Mouse (Mus musculus) brain, adult 2 months (tissue): Measurements from ENCODE around the gene Ppcs.

Source experiments
- DNase-seq: peaks from one replicate; pipeline ENCODE4 v3.0.0; 2011; ENCODE audit warnings: low read depth, low spot score

Ppcs gene

DNA sequence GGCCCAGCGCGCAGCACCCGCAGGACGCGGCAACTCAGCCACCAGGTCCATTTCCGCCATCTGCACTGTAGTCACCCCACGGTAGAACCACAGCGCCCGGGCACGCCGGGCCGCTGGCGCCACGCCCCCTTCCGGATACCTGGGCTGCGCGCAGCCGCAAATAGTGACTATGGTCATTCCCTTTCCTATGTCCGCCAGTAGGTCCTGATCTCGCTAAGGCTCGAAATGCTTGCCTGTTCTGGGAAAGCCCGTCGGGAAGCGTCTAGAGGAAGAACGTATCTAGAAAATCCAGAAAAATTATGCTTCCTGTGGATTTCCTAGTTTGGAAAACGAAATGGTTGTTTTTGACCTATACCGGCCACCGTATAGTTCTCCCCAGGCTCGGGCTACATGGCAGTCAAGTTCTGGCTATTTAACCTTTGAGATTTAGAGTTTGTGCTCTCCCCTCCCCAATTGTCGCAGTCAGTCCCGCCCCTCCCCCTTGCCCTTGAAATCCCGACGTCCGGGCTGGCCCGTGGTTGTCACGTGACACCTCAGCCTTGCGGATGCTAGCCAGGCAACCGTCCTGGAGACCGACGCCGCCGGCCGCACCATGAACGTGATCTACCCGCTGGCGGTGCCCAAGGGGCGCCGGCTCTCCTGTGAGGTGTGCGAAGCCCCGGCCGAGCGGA, at the start of gene Ppcs, which contains the start of gene Zmynd12:
TSS of gene Ppcs (minus strand) at position 127 of the 671 bp plus-strand sequence.
TSS of gene Zmynd12 (plus strand) at position 521 of the 671 bp plus-strand sequence.
- peak; percentile 95 for DNase-seq

DNA sequence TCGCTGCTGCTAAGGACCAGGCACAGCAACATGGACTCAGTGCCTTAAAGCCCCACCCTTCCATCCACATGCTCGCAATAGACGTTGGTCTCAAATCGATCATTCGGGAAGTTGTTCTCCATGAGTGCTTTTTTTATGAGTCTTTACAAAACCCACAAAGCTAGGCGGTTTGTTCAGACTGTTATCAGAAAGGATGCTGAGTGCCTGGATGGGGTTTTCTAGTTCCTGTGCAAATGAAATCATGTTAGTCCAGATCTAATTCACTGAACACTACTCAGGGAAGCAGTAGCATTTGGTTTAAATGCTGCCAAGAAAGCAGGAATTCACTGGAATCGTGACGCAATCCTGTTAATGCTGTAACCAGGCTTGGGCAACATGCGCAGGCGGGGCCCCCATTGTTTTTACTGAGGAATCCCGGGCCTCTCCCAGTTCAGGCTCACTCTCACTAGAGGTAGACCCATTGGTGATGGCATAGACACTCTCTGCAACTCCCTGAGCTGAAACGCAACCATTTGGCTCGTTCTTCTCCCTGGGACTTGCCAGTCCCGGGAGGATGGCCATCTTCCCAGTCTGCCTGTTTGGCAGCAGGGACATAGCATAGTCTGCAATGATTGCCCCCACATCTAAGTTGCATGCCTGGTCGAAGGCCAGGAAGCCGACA, 45.6 kb upstream of the Ppcs start:
- peak; percentile 83 for DNase-seq

DNA sequence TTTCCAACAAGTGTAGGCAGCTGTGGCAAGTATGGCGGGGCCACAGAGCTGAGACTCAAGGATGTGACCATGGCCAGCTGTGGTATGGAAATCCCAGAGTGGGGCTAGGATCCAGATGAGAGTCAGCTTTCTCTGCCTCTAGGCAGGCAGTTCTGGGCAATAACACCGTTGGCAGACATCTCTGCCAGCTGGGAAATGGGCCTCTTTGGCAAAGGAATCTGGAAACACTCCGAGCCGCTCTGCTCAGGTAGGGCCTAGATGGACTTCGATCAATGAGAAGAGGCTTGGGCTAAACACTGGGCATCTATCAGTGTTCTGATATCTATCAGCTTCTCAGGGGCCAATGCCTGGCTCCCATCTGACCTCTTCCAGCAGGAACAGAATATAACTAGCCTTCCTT, 43.6 kb upstream of the Ppcs start:
- no peak for DNase-seq

DNA sequence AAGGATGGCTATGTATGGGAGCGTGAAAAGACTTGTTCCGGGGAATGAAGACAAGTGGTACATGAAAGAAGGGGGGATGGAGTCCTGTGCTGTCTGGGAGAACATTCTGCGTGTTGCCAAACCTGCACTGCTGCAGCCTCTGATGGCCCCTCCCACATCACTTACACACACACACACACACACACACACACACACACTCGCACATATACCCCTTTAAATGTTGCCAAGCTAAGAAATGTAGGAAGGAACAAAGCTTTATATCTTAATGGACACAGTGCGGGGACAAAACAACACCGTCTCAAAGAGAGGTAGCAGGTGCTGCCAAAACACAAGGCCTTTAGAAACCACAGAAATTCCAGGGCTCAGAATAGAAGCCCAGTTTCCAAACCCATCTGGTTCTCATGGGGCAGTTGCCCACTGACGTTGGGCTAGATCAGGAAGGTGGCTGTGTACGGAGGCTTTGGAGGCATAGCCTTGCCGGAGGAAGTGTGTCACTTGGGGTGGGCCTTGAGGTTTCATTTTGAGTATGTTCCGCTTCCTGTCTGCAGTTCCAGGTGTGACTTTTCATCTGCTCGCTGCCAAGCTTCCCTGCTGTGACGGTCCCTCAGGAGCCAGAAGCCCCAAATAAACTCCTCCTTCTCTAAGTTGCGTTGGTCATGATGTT, 41.7 kb upstream of the Ppcs start:
- peak; percentile 26 for DNase-seq

DNA sequence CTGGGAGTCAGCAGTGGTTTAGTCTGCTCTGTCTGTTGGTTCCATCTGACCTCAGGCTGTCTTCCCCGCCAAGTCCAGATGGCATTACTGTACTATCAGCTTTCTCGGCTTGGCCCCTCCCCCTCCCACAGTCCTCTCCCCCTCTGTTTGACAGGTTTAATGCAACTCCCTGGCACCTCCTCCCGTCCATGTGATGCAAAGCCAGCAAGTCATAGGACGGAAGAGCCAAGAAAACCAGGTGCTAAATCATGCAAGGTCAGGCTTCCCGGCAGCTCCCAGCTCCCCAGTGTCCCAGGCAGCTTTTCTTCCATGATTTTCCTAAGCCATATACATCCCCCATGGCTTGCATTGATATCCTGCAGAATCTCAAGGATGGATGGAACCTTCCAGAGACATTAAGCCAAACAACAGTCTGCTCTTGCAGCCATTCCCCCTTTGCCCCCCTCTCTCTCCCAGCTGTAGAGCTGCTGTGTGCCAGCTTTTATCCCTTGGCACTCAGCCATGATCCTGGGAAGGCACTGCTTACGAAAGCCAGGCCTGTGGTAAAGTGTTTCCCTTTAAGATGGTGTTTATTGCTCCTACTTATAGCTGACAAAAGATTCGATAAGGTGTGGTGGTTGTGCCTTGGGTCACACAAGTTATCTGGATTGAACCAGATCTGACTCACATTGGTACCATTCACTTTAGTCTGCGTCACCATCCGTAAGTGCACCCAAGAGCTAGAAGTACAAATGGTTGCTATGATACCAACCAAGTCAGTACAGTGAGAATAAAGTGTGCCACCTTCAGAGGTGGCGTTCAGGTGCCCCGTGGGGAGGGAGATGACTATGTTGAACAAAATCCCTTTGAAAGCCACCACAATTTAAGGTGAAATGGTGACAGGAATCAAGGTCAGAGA, 40.9 kb upstream of the Ppcs start:
- peak; percentile 94 for DNase-seq

DNA sequence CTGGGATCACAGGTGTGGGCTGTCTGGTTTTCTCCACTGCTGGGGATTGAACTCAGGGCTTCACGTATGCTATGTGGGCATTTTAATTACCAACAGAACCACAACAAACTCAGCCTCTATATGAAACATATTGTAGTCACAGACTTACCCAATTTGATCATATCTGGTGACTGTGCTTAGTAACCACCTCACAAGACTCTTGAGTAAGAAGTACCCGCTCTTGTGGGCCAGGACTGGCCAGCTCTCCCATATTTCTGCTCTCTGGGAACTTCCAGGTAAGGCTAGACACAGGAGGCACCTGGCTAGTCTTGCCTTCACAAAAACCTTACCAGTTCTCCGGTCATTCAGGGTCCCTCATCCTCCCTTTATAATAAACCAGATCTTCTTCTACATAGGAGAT, 40.2 kb upstream of the Ppcs start:
- no peak for DNase-seq

DNA sequence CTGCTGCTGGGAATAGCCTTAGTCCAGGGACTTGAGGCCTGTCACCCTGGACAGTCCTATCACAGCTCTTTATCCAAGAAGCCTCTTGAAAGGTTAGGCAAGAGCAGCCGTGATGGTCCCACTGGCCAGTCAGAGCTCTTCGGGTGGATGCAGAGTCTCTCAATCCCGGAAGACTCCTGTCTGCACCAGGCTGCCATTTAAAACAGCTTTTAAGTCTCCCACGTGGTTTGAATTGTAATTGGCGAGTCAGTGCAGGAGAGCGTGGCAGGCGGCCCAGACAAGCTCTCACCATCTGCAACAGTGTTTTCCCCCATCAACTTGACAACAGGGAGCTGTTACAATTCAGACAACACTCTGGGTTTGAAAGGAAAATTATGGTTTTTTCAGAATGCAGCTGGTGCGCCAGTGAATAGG, 38.5 kb upstream of the Ppcs start:
- DNase-seq: peak; percentile 97

DNA sequence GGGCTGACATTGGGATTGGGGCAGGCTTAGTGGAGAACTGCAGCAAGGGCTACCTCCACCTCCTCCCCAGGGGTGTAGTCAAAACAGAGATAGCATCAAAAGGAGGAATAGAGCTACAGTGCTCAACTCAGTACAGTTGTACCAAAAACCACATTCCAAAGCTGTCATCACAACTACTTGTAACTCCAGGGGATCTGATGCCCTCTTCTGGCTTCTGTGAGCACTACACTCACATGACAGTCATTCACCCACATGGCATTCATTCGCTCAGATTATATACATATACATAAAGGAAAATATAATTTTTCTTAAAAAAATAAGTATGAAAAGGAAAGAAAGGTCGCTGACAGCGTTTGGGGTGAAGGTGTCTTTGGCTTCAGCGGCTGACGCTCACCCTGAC, 38.1 kb upstream of the Ppcs start:
- DNase-seq: peak; percentile 69

DNA sequence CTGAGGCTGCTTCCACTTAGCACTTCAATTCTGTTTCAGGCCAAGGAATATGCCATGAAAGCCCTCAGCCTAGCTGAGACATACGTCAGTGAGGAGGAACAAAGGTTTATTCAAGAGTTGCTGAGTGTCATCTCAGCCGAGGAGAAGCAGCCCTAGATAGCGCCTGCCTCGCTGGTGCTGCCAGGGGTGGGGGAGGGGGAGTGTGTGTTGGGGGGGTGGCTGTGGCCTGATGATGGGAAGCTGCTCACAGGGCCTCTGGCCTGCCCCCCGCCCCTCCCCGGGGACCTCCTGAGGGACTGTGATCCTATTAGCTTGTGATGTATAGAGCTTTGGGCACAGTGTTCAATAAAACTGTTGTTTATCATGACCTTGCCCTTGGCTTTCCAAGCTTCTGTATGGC, 31.3 kb upstream of the Ppcs start:
- DNase-seq: peak; percentile 28

DNA sequence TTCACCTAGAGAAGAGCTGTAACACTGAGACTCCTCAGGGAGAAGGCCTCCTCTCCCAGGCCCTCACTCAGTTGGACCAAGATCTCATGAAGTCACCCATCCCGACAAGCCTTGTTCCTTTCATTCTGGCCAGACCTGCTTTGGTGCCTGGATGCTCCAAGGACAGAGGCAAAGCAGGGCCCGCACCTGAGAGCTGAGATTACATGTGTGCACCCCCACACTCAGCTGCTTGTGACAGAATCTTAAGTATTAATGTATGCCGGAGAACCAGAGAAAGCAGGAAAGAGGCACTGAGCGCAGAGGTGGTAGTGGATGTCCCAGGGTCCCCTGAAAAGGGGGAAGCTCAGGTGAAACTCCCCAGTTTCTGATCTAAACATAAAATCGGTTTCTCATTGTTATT, 30.9 kb upstream of the Ppcs start:
- DNase-seq: no peak

DNA sequence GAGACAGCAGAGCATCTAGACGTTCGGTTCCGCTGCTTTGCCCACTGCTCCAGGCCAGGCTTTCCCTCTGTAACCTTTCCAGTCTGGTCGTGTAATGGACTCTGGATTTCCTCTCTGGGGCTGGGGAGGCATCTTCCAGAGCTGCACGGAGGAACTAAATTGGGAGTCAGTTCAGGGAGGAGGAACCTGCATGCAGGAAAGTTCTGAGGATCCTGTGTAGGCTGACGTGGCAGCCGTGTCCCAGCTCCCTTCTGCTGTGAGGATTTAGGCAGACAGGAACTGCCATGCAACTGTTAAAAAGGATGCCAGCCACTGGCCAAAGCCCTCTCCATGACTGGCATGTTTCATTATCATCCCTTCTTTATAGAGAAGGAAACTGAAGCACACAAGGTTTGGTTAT, 28.2 kb upstream of the Ppcs start:
- peak; percentile 49 for DNase-seq

DNA sequence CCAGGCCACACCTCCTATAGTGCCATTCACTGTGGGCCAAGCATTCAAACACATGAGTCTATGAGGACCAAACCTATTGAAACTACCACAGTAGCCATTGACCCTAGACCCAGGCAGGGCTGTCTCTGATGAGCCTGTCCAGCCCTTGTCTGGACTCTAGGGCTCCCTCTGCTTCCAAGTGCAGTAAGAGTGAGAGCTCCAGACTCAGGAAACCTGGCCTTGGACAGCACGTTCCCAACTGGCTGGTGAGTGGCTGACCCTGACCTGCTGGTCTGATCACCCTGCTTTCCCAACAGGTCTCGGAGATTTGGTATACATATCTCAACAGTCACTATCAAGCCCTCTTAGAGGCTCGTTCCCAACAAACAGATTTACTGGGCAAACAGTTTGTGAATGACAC, 25.6 kb upstream of the Ppcs start:
- no peak for DNase-seq

DNA sequence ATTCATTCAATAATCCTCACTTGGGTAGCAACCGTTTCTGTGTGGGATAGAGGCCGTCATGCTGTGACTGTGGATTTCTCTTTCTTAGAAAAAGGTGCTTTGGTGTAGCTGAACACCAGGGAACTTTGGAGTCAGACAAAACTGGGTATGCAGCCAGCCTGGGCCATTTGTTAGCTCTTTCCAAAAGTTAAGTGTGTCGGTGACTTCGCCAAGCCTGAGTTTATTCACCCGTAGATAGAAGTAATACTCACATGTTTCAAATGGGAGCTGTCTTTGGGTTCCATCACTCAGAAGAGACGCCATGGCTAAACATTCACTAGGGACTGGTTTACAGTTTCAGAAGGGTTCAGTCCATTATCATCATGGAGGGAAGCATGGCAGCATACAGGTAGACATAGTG, 25.0 kb upstream of the Ppcs start:
- no peak for DNase-seq

DNA sequence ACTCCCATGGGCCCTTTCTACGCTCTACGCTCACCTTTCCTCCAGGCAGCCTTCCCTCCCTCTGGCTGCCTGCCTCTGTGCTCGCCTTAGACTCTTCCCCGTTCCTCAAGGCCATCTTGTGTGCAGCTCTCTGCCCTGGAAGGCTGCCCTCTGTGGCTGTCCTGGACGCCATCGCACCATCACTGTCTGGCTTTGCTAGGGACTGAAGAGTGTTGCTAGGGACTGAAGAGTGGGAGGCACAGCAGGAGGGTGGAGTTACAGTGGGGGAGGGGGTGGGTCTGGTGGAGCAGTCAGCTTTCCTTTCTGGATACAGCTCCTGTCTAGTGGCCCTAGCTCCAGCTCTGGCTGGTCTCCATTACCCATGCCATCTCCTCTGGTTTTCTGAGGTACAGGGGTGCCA, 20.3 kb upstream of the Ppcs start:
- no peak for DNase-seq

DNA sequence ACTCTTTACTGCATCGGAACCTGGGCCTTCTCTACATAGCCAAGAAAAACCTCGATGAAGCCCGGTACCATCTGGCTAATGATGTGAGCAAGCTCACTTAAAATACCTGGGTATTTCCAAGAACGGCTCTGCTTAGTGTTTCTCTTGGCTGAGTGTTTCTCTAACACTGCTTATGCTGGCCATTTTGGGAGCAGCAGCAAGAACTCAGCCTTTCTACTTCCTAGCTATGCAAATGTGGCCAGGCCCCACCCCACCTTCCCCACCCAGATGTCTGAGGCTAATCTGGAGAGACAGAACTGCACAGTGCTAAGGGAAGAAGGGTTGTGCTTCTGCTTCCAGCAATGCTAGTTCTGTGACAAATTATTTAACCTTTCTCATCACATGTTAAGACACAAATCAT, 19.6 kb upstream of the Ppcs start:
- peak; percentile 32 for DNase-seq

DNA sequence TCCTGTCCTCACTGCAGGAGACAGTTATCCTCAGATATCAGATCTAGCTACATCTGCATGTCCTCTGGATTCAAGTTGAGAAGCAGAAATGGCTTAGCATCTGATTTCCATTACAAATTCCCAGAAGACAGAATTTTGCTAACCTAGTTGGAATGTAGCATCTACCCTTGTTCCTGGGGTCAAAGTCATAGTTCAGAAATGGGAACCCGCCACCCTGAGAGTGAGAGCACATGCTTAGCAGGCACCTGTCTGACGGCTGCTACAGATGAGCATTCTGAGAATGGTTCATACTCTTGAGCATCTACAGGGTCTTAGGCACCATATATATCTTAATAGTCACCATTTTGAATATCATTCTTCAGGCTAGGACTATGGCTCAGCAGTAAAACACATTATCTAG, 15.7 kb upstream of the Ppcs start:
- no peak for DNase-seq

DNA sequence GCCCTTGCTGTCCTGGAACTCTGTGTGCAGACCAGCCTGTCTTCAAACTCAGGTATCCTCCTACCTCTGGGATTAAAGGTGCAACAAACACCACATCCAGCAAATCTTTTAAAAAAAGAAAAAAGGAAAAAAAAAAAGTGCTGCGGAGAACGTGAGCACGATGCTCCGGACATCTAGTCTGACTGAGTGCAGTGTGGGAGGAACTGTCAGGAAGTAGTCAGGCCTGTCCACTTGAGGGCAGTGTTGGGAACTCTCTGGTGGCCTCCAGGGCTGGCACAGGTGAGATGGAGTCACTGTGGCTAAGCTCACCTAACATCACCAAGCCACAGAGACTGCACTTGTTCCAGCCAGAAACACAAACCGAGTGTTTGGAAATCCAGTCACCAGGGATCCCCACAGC, 8.5 kb upstream of the Ppcs start:
- DNase-seq: peak; percentile 87

DNA sequence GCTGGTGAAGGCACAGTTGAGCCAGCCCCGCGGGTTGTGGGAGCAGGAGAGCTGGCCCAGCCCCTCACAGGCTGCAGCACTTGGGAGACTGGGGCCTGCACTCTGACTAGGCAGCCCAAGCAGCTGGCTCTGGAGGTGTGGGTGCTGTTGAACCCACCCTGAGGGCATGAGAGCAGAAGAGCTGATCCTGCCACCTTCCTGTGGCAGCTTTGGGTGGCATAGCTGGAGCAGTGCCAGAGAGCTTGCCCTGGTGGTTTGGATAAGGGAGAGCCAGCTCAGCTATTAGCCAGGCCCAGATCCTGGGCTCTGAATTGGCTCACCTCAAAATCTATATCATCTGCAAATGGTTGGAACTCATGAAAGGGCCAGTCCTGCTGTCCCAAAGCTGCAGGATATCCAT, 5.5 kb upstream of the Ppcs start:
- DNase-seq: no peak

DNA sequence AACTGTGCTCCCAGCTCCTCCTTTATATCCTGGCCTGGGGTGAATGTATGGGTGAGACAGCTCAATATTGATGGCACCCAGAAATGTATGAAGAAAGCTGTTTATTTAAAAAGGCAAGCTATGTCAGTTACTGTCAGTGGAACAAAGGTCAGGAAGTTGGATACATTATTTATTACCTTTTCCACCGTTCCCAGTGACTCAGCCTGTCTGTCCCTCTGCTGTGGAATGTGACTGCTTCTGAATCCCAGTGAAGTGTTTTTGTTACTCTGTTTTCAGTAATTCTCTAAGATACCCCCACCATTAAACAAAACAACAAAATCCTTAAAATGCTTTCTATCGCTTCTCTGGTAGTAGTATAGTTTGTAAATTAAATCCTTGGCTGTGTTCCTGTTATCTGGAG, 3.4 kb upstream of the Ppcs start:
- no peak for DNase-seq

DNA sequence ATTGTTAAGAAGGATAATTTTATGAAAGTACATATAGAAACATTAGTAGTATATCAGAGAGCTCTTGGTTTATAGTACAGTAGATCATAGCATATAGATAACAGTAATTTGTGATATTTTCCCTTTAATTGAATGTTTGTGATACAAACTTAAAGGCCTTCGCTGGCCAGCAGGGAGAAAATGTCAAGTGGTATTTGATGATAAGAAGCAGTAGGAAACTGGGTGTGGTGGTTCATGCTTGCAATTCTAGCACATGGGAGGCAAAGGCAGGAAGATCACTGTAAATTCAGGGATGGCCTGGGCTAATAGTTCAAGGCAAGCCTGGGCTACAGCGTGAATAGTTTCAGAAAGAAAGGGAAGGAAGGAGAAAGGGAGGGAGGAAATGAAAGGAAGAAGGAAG, 2.9 kb upstream of the Ppcs start:
- no peak for DNase-seq

DNA sequence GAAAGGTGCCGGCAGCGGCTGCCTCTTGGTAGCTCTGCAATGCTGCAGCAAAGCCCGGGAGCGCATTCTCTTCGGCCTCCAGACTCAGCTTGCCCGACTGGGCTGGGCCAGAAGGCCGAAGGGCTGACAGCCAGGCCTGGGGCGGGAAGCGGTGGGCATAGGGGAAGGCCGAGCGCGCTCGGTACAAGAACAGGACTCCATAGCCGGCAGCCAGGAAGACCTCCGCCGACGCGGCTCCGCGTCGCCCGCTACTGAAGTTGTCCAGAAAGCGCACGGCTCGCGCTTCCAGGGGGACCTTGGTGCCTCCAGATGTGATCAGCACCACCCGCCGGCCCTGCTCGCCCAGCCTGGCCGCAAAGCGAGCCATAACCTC, 313 bp downstream of the Ppcs start:
- DNase-seq: peak; percentile 49

DNA sequence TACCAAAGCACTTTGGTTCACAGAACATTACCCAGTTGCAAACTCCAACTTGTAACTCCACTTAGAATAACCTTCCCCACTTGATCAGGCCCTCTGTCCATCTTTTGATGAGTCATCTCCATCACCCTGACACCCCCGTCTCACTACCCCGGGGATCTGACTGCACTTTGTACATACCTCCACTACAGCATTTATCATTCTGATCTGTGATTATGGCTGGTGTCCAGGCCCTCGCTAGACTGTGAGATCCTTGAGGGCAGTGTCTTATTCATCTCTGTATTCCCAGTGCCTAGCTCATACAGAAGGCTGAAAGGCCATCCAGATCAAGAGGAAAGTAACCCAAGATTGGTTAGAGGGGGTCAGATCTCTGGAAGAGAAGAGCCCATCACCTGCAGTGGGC, 1.0 kb downstream of the Ppcs start:
- no peak for DNase-seq
